Mouse (Mus musculus): ENCODE data around the gene Pde6c.

Pde6c gene

DNA sequence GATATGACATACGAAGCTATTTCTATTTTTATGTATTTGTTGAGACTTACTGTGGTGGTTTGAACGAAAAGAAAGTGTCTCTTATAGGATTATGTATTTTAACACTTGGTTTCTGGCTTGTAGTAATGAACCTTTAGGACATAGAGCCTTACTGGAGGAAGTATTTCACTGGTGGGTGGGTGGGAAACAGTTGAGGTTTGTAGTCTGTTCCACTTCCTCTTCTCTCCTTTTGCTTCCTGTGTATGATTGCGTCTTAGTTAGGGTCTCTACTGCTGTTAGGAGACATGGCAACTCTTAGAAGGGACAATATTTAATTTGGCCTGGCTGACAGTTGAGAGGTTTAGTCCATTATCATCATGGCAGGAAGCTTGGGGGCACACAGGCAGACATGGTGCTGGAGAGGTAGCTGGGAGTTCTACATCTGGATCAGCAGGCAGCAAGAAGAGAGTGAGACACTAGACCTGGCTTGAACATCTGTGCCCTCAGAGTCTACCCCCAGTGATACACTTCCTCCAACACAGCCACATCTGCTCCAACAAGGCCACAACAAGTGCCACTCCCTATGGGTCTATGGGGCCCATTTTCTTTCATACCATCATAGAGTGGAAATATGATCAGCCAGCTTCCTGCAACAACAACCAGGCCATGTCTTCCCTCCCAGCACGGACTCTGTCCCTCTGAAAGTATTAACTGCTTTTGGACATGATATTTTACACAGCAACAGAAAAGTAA, 11.1 kb downstream of the Pde6c start:
- no peak for DNase-seq

DNA sequence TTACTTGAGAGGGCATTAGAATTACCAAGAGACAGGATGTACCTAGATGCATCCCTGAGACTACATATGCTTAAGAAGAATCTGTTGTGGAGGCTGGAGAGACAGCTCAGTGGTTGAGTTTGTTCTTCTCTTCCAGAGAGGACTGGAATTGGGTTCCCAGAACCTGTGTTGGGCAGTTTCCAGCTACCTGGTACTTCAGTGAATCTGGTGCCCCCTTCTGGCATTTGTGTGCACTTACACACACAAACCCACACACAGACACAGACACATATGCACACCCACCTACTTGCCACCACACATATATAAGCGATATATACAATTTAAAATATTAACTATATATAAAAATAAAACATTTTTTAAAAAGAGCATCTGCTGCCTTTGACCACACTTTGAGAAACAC, 23.7 kb downstream of the Pde6c start:
- DNase-seq = no peak

- no peak for DNase-seq
These were observed 29.2 kb downstream of the Pde6c start for GRCm38 (mm10) chr19:38161648-38162354.

- DNase-seq = no peak
These were observed 32.1 kb downstream of the Pde6c start for GRCm38 (mm10) chr19:38164633-38165032.

- DNase-seq = no peak
These were observed 47.1 kb downstream of the Pde6c start for GRCm38 (mm10) chr19:38179675-38180074.

DNA sequence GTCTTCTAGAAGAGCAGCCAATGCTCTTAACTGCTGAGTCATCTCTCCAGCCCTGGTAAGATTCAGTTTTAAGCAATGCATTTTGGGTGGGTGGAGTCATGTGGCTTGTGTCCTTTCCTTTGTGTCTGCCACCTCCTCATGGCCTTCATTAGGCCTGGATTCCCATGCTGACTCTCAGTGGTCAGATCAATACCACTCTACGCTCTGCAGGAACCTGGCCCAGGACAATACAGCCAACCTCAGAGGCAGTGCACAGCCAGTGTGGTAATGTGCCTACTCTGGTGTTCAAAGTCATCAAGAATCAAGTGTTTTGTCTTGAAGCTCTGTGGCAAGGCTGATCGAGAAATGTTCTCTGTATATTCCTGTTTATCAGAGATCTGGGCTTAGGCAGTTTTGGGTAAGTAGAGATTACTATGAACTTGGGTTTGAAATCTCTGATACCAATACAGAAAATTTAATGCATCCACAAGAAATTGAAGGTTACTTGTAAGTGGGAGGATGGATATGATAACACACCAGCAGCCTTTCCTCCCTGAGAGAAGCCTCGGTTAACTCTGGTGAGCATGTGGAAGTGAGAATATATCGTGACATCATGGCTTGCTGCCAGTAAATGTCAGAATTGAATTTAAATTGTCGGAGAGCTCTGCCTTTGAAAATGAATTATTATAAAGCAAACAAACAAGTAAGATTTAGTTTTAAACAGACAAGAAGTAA, 54.2 kb downstream of the Pde6c start:
- no peak for DNase-seq

DNA sequence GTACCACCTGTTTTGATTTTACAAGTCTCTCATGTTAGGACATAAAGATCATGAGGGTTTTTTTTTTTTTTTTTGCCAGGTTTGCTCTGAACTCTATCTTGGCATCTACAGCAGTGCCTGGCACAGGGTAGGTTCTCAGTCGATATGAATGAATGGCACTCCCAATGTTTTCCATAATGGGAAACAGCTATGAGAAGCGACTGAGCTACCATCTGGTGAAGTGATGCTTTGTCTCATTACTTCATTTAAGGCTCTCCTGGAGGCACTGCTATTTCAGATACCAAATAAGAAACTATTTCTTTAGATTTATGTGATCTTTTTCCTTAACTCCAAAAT, 54.7 kb downstream of the Pde6c start:
- no peak for DNase-seq

DNA sequence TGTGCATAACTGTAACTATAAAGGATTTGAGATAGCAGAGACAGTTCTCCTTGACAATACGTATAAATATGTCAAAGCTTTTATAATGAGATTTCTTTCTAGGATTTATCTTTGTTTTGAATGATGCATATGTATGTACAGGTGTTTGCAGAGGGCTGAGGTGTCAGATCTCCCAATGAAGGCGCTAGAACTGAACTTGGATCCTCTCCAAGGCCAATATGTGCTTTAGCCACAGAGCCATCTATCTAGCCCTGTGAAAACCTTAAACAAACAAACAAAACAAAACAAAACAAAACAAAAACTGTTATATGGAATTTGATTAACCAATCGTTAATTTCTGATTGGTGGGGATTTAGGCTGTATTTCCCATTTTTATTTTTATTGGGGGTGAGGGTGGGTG, 58.0 kb downstream of the Pde6c start:
- DNase-seq = no peak

DNA sequence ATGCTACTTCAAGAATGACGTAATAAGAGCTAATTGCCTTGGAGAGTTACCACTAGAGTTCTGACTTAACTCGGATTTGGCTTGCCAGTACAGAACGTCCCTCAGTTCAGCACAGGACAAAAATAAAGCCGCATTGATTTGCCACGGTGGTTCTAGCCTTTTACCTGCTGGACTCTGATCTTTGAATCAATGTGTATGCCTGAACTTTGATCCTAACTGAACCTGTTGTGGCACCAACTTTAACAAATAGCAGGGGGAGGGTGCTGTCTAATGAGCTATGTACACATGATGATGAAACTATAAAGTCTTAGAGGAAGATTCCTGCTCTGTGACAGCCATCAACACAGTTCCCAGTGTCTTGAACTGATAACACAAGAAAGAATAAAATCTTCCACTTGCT, 58.9 kb downstream of the Pde6c start:
- no peak for DNase-seq

DNA sequence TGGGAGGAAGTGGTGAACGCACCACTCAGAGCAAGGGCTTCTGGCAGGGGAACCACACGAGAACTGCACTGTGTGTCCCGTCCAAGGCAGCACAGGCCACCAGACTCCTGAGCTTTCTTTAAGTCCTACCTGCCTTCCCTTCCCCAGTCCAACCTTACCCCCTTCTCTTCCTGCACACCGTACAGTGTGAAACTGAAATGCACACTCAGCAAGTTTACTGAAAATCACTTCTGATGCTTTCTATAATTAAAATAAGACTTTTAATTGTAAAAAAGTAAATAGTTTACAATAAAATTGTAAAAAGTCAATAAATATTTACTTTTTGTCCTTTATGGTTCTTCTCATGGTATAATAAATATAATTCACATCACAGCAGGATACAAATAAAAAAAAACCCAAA, 62.7 kb downstream of the Pde6c start:
- DNase-seq = no peak

DNA sequence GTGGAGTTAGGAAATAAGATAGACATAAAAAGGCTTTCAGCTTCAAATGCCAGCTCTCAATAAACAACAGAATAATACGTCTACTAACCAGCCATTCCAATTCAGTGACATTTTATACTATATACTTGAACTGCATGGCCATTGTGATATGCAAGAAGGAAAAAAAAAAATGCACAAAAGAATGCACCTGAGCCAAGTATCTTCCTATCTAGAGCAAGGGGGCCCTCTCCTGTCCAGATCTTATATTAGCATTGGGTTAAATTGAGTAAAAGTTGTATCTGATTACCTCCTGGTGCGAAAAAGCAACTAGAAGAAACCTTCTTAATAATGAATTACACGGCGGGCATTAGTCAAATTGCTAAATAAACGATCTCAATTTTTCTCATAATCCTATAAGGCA, 66.2 kb downstream of the Pde6c start:
- no peak for DNase-seq

- DNase-seq = no peak
These were observed 74.1 kb downstream of the Pde6c start for GRCm38 (mm10) chr19:38206669-38207068.

GRCm38 (mm10) chr19:38217696-38218095, 85.1 kb downstream of the Pde6c start:
- DNase-seq = no peak

DNA sequence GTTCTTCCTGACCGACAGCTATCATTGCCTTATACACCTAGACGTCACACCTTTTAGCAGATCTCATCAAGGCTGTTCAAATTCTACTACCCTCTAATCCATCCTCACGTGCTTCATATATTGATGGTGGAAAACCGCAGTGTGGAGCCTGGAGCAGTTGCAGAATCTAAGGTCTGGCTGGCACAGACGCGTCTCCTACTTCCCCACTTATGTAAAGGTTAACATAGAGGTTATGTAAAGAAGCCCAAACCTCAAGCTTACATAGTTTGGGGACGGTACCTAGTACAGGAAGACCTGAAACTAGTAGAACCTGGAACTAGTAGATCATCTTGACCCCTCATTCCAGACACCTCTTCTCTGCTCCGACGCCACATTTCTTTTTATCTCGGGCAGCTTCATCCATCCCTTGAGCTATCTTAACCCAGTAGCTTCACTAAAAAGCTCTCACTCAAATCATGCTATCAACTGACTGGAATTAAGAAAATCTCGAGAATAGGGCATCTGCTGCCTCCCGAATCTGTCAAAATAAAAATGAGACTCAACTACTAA, 90.8 kb downstream of the Pde6c start:
- no peak for DNase-seq

- DNase-seq = peak; percentile 94 to 95
These were observed 91.5 kb downstream of the Pde6c start, which contains the start of gene Fra10ac1 for GRCm38 (mm10) chr19:38223905-38224684. Fra10ac1 (minus strand) TSS chr19:38224156.

- no peak for DNase-seq
These were observed 92.1 kb downstream of the Pde6c start for GRCm38 (mm10) chr19:38224685-38225060.

GRCm38 (mm10) chr19:38228699-38229098, 96.1 kb downstream of the Pde6c start:
- no peak for DNase-seq

DNA sequence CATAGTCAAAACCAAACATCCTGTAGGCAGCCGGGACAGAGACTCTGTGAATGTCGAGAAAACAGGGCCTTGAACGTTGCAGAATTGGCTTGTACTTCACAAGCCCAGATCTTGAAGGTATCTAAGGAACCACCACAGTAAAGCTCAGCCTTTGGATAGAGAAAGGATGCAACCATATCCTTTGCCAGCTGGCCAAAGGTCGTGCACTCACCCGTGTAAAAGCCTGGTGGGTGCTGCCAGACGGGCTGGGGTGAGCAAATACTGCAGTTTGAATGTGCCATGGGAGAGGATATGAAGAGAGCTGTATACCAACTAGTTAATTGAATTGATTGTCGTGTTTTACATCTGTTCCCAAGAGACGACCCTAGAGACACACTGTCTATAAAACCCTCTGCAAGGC, 99.5 kb downstream of the Pde6c start:
- DNase-seq = no peak

- DNase-seq = no peak
These were observed 99.9 kb downstream of the Pde6c start for GRCm38 (mm10) chr19:38232516-38232915.
